Mouse (Mus musculus) left cerebral cortex, postnatal 25 days (tissue): ENCODE results near the gene Pisd. TPM values are rescaled to one million over a fixed set of nuclear protein-coding genes. Genes with fewer than 3 reads are reported as not detected.

Experiments
- DNase-seq, 2 experiments: peaks; one replicate each; pipeline ENCODE4 v3.0.0; 2022; ENCODE audit warnings: low spot score in 2 of 2, mixed read lengths in 1 of 2
- intact Hi-C: fragments of 180-260 bp; cut with DNase I; formaldehyde crosslinking; loops from one replicate; pipeline ENCODE4 v1.15.1; 2025
- total RNA-seq, 2 experiments: library from RNA; stranded (reverse); gene quantifications; 2 replicates each; pipeline ENCODE4 v1.2.3; 2021

The Pisd gene
- total RNA-seq, 2 experiments from 2014 or later, result 55.0 to 60.5 TPM

DNA sequence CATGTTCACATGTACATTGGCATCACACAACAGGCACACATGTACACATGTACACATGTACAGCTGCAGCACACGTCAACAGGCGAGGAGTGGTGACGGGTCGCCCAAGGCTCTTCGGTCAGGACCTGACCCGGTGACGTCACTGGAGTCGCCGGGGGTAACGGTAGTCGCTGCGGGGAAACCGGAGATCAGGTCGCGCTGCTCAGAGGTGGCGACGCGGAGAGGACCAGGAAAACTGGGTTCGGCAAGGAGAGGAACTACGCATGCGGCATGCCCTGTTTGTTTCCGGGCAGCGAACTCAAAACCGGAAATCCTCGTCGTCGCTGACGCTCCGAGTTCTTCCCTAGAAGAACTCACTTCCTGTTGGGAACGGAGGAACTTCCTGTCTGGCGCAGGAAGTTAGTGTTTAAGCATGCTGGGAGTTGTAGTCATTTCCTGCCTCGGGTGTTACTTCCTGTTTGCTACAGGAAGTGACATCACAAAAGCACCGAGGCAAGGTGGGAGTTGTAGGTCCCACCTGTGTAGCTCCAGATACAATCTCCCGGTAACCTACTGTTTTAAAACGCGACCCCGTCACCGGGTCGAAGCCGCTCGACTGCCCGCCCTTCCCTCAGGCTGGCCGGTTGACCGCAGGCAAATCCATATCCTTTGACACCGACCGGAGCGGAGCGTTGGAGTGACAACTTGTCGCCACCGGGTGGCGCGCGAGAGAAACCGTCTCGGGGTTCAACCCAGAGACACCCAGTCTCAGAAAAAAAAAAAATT, 71.6 kb downstream of the Pisd start:
- intact Hi-C loops, result loop anchor here (1.0 to 2.0 kb wide), 3 partner anchors 27 to 141 kb away; partner anchors contain the start of gene Prr14l
- DNase-seq, result peak; percentile 88 to 97

DNA sequence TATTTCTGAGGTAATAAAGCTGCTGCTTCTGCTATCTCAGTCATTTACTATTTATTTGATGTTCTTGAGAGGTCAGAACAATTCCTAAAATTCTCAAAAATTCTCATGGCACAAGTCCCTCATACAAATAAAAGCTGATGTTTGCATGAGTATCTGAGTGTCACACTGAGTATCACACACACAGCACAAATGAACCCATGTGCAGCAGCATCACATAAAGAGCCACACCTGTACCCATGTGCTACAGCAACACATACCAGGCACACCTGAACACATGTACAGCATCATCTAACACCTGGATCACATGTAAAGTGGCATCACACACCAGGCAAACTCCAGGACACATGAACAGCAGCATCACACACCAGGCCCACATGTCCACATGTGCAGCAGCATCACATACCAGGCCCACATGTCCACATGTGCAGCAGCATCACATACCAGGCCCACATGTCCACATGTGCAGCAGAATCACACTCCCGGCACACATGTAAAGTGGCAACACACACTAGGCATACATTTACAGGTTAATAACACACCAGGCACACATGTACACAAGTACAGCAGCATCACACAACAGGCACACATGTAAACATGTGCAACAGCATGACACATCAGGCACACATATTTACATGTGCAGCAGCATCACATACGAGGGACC, 72.3 kb downstream of the Pisd start:
- intact Hi-C loops, result no loop called here
- DNase-seq, result no peak

DNA sequence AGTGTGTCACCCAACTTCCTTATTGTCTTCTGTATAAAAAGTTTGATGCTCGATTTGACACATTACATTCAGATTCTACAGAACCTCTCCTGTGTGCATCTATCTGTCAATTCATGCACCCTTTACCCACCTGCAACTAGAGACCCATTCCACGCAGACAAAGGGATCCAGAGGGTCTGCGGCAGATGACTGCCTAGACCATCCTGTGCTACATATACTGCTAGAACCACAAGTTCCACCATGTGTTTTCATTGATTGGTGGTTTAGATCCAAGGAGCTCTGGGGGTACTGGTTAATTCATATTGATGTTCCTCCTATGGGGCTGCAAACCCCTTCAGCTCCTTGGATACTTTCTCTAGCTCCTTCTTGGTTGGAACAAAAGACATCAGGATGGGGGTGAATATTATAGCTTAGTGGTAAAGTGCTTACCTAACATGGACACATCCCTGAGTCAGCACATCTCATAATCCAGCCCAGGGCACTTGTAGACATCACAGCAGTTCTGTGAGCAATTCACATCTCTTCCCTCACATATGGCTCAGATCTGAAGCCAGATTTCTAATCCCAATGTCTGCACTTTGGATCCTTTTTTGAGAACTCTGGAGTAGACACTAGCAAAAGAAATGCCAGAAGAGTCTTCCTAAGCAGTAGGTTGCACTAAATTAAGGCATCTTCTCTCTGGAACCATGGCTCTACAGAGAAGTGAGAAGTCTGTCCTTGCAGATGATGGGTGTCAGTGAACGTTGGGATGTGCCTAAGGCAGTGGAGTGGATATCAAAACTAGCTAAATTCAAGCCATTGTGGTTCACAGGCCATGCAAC, 73.0 kb downstream of the Pisd start:
- intact Hi-C loops, result no loop called here
- no peak for DNase-seq

DNA sequence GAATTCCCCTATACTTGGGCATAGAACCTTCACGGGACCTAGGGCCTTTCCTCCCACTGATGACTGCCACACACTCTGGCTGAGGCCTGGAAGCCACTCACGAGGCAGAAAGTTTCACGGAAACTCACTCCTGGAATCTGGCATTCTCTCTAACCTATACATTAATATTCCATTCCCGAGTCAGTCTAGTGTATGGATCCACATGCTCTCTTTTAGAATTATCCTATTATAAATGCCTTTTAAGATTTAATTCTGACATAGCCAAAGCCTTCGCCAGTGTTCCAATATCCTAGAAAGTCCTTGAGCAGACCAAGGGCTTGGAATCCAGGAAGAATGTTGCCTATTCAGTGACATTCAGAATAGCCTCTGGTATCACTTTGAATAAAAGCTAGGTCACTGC, 74.0 kb downstream of the Pisd start:
- no peak for DNase-seq
- intact Hi-C loops, result no loop called here

DNA sequence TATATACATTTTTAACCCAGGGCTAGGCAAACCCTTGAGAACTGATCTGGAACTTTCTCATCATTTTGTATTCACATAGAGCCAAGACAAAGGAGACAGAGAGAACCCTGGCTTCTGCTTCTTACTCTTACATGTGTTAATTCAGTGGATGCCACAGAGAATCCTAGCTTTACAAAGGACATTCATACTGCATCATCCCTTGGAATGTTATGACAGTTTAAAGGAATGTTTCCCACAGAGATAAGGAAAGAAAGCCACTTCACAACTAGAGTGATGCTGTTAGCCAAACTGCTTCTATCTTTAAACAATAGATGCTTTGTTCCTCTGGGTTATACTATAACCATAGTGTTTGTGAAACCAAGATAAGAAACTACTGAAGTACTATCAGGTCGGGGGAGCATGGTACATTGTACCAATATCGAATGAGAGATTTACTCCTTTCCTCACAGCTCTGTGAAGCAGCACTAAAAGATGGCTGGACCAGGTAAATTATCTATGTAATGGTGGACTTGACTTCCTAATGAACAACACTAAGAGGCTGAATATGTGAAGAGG, 79.1 kb downstream of the Pisd start:
- intact Hi-C loops, result no loop called here
- DNase-seq, result no peak

DNA sequence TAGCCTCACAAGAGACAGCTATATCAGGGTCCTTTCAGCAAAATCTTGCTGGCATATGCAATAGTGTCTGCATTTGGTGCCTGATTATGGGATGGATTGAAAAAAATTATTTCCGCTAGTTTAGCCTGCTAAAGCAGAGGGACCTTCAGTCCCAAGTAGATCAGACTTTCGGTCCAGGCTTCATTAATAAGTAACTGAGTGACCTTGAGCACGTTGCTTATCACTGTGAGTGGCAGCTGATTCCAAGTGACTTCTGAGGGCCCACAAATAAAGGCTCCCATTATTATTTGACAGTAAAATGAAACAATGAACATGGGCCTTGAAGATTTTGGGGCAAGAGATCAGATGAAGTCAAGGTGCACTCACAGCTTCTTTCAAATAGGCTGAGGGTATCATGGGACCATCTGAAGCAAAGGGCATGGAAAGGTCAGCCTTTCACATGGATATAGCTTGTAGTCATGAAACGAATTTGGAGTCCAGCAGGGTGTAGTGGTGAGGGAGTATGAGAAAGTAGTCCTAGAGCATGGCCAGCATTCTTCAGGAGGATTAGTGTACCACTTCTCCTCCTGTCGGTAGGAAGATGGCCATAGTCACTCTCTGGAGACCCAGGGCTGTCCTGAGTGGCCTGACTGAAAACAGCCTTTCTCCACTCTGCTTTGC, 88.1 kb downstream of the Pisd start:
- intact Hi-C loops, result loop anchor here (10.0 kb wide), 1 partner anchor 447 kb away; no protein-coding TSS in a partner anchor
- no peak for DNase-seq

DNA sequence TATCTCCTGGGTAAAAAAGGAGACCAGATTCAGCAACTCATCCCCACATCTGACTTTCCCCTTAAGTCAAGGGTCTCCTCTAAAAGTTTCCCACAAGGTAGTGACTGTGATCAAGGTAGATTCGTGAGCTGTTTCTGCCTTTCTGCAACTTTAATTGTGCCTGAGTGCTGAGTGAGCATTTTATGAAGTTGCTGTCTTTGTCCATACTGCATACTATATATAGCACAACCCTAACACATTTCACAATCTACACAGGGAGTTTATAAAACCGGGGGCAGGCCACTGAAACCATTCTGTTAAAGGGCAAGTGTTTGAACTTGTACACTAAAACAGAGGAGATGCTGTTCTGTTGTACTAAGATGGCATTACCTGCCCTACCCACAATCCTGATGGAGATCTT, 92.0 kb downstream of the Pisd start:
- DNase-seq, result no peak
- intact Hi-C loops, result loop anchor here (10.0 kb wide), 1 partner anchor 451 kb away; no protein-coding TSS in a partner anchor

Other genes with a start within 250 kb of the Pisd start
- gene Yes1, start 174.5 kb downstream of the Pisd start, total RNA-seq, result 10 to 100 TPM; 12.5 to 13.4 TPM
- gene Gm20671, start 41.5 kb upstream of the Pisd start, total RNA-seq, result not detected
- 10 to 100 TPM; 41.2 to 43.0 TPM for gene Prr14l, start 68.6 kb upstream of the Pisd start, total RNA-seq
- gene Depdc5, start 78.1 kb upstream of the Pisd start, total RNA-seq, result 10 to 100 TPM; 62.2 to 68.6 TPM
- 1,000 to 10,000 TPM; 1,163 to 1,279 TPM for gene Ywhah, start 233.2 kb upstream of the Pisd start, total RNA-seq